Mouse (Mus musculus): ENCODE results near the gene Scg3.

- TF ChIP-seq POLR2A (IDR thresholded peaks at IDR 0.05; ENCODE audit: insufficient read depth, low read length), result no peak
- no peak for TF ChIP-seq CTCF (IDR thresholded peaks at IDR 0.05; ENCODE audit: low read depth, low read length)
Observed at GRCm38 (mm10) chr9:75607496-75607895, 76.4 kb downstream of the Scg3 start.
